Mouse (Mus musculus): ENCODE results near the gene Exoc6b. TPM values are rescaled to one million over a fixed set of nuclear protein-coding genes. Genes with fewer than 3 reads are reported as not detected.

The Exoc6b gene
- polyA plus RNA-seq, 1 experiment, result 38.3 TPM

DNA sequence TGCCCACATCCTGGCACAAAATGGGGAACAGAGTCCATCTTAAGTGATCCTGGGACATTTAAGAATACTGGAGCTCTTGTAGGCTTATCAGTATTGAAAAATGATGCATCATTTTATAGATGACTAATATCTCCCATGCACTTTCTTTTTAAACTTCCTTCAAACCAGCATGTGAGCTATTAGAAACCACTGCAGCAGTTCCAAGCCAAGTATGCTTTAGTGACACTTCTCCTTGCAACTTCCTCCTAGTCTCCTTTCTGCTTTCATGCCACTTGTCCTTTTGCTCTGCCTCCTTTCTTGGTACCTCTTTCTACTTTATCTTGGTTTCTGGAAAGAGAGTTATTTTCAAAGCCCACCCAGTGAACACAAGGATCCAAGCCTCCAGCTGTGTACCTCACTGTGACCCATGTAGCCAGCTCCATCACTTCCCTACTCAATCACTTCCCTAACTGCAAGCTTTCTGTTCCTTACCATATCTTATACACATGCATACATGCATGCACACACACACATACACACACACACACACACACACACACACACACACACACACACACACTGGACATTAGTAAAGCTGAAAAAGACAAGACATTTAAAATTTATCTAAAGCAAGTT is 316.4 kb downstream of the Exoc6b start:
- no peak for TF ChIP-seq POLR2A (IDR thresholded peaks at IDR 0.05; ENCODE audit: extremely low read depth, insufficient read depth, low read length)
- TF ChIP-seq CTCF (IDR thresholded peaks at IDR 0.05; ENCODE audit: extremely low read depth, insufficient read depth, low read length), result no peak
- H3K27ac ChIP-seq (ENCODE audit: insufficient read depth, low read length), result no peak overlapping the region
- no peaks in the 10 kb centered on the region for H3K4me1 ChIP-seq (ENCODE audit: control insufficient read depth, insufficient read depth, low read length)
- H3K4me3 ChIP-seq (ENCODE audit: insufficient read depth, low read length), result no peak overlapping the region

DNA sequence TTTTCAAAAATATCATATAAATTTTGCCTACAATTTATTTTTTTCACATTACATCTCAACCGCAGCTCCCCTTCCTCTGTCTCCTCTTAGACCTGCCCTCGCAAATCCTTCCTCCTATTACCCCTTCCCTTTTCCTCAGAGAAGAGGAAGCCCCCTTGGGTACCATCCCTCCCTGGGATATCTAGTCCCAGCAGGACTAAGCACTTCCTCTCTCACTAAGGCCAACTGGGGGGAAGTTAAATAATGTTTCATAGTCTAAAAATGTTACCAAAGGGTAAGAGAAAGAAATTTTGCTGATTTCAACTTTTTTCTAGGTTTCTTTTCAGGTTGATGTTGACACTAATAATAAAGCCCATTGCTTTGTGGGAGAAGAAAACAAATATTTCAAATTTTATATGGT is 317.9 kb downstream of the Exoc6b start:
- no peak for TF ChIP-seq CTCF (IDR thresholded peaks at IDR 0.05; ENCODE audit: extremely low read depth, insufficient read depth, low read length)
- TF ChIP-seq POLR2A (IDR thresholded peaks at IDR 0.05; ENCODE audit: extremely low read depth, insufficient read depth, low read length), result no peak
- H3K27ac ChIP-seq (ENCODE audit: insufficient read depth, low read length), result no peak overlapping the region
- H3K4me3 ChIP-seq (ENCODE audit: insufficient read depth, low read length), result no peak overlapping the region
- peaks cover 2% of the 10 kb centered on the region; the same call in 1 of the 2 replicates for H3K4me1 ChIP-seq (ENCODE audit: control insufficient read depth, insufficient read depth, low read length)

DNA sequence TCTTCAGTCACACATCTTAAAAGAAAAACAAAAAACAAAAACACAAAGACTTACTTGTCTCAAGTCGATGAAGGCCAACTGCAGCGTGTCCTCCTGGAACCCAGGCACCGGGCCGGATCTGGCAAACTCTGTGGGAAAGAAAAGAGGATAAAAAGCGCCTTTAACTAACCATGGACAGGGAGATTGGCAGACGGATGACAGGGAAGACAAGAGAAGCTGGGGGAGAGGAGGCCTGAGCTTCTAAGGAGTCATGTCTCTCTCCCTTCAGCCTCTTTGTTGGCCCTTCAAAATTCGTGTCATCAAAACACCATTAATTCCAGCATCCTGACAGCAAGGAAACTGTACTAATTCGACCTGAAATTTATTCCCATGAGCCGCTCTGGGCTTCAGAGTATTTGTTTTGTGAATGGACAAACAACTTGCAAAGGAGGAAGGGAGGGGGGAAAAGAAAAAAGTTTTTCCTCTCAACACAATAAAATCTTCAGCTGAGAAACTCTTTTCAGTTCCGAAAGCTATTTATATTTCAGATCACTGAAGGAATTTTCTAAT is 322.4 kb downstream of the Exoc6b start:
- TF ChIP-seq POLR2A (IDR thresholded peaks at IDR 0.05; ENCODE audit: extremely low read depth, insufficient read depth, low read length) (no peak), CTCF (IDR thresholded peaks at IDR 0.05; ENCODE audit: extremely low read depth, insufficient read depth, low read length) (no peak)
- Histone ChIP-seq H3K4me1 (ENCODE audit: control insufficient read depth, insufficient read depth, low read length) (peaks cover 4% of the 10 kb centered on the region; the same call in 1 of the 2 replicates), H3K4me3 (ENCODE audit: insufficient read depth, low read length) (no peak overlapping the region), H3K27ac (ENCODE audit: insufficient read depth, low read length) (no peak overlapping the region)

DNA sequence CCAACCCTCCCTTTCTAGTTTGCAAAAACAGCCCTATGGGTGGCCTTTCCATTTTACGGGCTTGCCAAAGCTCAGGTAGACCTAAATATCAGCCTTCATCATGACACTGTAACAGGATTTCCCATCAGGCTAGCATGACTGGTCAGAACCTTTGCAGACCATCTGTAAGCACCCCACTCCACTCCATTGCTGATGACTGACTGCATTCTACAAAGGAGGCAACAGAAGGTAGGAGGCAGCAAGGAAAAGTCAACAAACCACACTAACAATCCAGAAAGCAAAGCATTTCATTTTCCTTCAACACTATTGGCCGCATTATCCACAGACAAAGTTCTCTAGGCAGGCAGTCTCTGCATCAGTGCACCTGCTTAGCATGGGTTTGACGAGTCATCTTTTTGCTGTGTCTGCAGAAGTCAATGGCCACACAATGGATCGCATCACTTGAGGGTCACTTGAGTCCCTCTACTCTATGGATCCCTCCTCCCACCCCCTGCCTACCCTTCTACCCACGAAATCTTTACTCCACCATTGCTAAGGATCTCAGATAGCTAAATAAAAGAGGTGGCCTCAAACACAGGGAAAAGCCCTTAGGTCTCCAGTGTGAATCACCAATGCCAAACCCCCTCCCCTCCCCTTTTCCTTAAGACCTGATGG is 323.0 kb downstream of the Exoc6b start:
- no peak for TF ChIP-seq POLR2A (IDR thresholded peaks at IDR 0.05; ENCODE audit: extremely low read depth, insufficient read depth, low read length)
- TF ChIP-seq CTCF (IDR thresholded peaks at IDR 0.05; ENCODE audit: extremely low read depth, insufficient read depth, low read length), result no peak
- Histone ChIP-seq H3K4me1 (ENCODE audit: control insufficient read depth, insufficient read depth, low read length) (peaks cover 4% of the 10 kb centered on the region; the same call in 1 of the 2 replicates), H3K4me3 (ENCODE audit: insufficient read depth, low read length) (no peak overlapping the region), H3K27ac (ENCODE audit: insufficient read depth, low read length) (no peak overlapping the region)

DNA sequence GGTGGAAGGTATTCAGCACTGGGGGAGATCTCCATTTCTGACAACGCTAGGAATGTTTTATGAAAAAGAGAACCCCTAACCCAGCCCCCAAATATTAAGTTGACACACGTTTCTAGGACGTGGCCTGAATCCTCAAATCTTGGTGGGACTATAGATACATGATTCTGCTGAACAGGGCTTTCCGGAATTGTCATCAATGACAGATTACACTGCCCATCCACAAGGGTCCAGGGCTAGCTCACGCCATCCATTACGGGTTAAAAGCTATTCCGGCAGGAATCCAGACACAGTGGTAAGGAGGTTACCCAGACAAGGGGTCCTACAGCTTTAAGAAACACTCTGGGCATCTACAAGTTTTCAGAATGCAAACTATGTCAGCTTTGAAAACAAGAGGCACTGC is 323.7 kb downstream of the Exoc6b start:
- Histone ChIP-seq H3K4me3 (ENCODE audit: insufficient read depth, low read length) (no peak overlapping the region), H3K27ac (ENCODE audit: insufficient read depth, low read length) (no peak overlapping the region), H3K4me1 (ENCODE audit: control insufficient read depth, insufficient read depth, low read length) (peaks cover 4% of the 10 kb centered on the region; the same call in 1 of the 2 replicates)
- TF ChIP-seq CTCF (IDR thresholded peaks at IDR 0.05; ENCODE audit: extremely low read depth, insufficient read depth, low read length), result no peak

DNA sequence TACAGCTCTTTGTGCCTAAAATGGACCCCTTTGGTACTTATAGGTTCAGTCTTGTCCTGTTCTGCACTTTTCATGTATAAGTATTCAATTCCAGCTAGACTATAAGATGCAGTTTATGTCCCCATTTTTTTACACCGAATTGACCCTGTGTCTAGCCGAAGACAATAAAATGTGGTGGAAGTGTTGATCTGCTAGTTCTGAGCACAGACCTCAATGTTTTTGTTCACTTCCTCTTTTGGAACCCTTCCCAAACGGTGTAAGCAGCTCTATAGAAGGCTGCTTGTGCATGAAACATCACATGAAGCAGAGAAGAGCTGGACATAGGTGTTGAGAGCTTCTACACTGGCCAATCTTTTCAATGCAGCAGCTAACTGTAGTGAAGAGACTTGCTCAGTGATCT is 327.1 kb downstream of the Exoc6b start:
- H3K4me3 ChIP-seq (ENCODE audit: insufficient read depth, low read length), result no peak overlapping the region
- no peak overlapping the region for H3K27ac ChIP-seq (ENCODE audit: insufficient read depth, low read length)
- H3K4me1 ChIP-seq (ENCODE audit: control insufficient read depth, insufficient read depth, low read length), result 0 out of 2 replicates have a peak, but pooled peaks cover 2% of the 10 kb centered on the region
- TF ChIP-seq CTCF (IDR thresholded peaks at IDR 0.05; ENCODE audit: extremely low read depth, insufficient read depth, low read length), result no peak

DNA sequence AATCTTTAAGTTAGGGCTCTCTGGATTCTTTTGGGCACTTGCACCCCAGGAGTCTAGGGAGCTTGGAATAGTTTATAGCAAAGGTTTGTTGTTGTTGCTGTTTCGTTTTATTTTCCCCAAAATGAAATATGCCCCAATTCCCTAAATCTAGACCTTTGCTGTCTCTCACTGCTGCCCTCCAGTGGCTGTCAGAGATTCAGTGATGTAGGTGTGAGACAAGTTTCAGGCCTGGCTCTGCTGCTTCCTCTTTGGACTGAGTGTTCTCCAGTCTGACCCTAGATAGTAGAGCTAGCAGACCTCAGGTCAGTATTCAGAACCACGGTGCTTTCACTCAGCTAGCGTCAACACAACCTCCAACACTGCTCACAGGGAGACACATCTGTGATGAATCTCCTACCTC is 332.4 kb downstream of the Exoc6b start:
- no peak overlapping the region for H3K27ac ChIP-seq (ENCODE audit: insufficient read depth, low read length)
- TF ChIP-seq CTCF (IDR thresholded peaks at IDR 0.05; ENCODE audit: extremely low read depth, insufficient read depth, low read length), result peak; percentile 63
- no peak for TF ChIP-seq POLR2A (IDR thresholded peaks at IDR 0.05; ENCODE audit: extremely low read depth, insufficient read depth, low read length)
- no peaks in the 10 kb centered on the region for H3K4me1 ChIP-seq (ENCODE audit: control insufficient read depth, insufficient read depth, low read length)
- H3K4me3 ChIP-seq (ENCODE audit: insufficient read depth, low read length), result no peak overlapping the region

DNA sequence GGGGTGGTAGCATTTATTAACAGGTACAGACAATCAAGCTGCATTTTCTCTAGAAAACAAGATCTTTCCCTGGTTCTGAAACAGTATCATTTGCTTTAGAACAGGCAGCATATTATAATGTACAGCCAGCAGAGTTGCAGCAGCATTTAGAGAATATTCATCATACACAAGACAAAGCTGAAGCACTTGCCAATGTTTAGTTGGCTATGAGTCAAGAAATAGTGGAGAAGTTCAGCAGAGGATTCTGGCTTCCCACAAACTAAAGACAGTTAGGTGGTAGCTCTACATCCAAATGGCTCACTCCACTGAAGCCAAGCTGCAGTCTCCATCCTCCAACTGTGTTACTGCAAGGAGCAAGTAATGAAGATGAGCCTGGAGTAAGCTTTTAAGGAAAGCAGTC is 342.4 kb downstream of the Exoc6b start:
- TF ChIP-seq POLR2A (IDR thresholded peaks at IDR 0.05; ENCODE audit: extremely low read depth, insufficient read depth, low read length) (no peak), CTCF (IDR thresholded peaks at IDR 0.05; ENCODE audit: extremely low read depth, insufficient read depth, low read length) (no peak)
- no peak overlapping the region for H3K27ac ChIP-seq (ENCODE audit: insufficient read depth, low read length)
- no peak overlapping the region for H3K4me3 ChIP-seq (ENCODE audit: insufficient read depth, low read length)
- H3K4me1 ChIP-seq (ENCODE audit: control insufficient read depth, insufficient read depth, low read length), result peaks cover 1% of the 10 kb centered on the region; the same call in 1 of the 2 replicates

DNA sequence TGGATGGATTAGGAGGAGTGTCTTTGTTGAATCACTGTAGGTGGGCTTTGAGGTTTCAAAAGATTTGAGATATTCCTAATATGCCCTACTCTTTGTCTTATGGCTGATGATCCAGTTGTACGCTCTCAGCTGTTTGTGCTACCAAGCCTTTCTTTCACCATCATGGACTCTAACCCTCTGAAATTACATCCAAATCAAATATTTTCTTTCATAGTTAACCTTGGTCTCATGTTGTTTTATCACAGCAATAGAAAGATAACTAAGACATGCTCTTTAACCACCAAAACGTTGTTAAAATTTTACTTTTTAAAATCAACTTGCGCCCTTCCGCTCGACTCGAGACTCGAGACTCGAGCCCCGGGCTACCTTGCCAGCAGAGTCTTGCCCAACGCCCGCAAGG is 356.1 kb downstream of the Exoc6b start:
- H3K27ac ChIP-seq (ENCODE audit: insufficient read depth, low read length), result no peak overlapping the region
- TF ChIP-seq POLR2A (IDR thresholded peaks at IDR 0.05; ENCODE audit: extremely low read depth, insufficient read depth, low read length) (no peak), CTCF (IDR thresholded peaks at IDR 0.05; ENCODE audit: extremely low read depth, insufficient read depth, low read length) (no peak)
- no peak overlapping the region for H3K4me3 ChIP-seq (ENCODE audit: insufficient read depth, low read length)
- no peaks in the 10 kb centered on the region for H3K4me1 ChIP-seq (ENCODE audit: control insufficient read depth, insufficient read depth, low read length)

DNA sequence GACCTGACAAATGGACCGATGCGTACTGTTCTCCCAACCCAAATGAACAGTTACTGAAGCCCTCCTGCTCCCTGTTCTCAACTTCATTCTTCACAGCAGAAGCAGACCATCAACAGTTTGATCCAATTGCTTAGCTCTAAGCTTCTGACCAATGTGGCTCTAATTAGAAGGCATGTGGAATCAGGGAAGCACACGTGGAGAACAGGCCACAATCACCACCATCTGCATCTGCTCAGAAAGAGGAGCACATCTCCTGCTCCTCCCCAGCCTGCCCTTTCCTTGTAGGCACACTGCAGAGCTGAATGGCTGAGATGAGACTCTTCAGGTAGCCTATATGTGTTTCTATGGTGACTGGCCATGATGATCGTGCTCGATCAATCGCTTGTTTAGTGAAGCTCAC is 358.5 kb downstream of the Exoc6b start:
- TF ChIP-seq CTCF (IDR thresholded peaks at IDR 0.05; ENCODE audit: extremely low read depth, insufficient read depth, low read length), result no peak
- no peak for TF ChIP-seq POLR2A (IDR thresholded peaks at IDR 0.05; ENCODE audit: extremely low read depth, insufficient read depth, low read length)
- H3K27ac ChIP-seq (ENCODE audit: insufficient read depth, low read length), result no peak overlapping the region
- no peak overlapping the region for H3K4me3 ChIP-seq (ENCODE audit: insufficient read depth, low read length)
- no peaks in the 10 kb centered on the region; the same call in 1 of the 2 replicates for H3K4me1 ChIP-seq (ENCODE audit: control insufficient read depth, insufficient read depth, low read length)

All from cortical plate, adult 2 months (tissue).